Mouse (Mus musculus): ENCODE results near the gene Hist1h4k. TPM values are rescaled to one million over a fixed set of nuclear protein-coding genes. Genes with fewer than 3 reads are reported as not detected.

Hist1h4k gene
- total and polyA plus RNA-seq, 3 experiments, result 19.1 to 3,283 TPM; not detected in 1

DNA sequence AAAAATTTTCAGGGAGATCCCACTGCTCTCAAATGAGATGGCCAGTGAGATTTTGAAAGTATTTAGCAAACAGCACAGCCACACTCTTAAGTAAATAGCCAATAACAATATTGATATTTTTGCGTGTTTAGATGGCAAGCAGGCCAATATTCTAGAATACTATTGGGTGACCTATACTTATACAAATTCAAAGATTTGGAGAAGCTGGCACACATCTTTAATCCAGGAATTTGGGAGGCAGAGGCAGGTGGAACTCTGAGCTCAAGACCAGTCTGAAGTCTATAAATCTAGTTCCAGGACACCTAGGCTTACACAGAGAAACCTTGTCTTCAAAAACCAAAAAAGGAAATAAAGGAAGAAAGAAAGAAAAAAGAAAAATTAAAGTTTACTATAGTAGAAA is 31.3 kb upstream of the Hist1h4k start (continued):
- no peak for TF ChIP-seq MEF2A (IDR thresholded peaks at IDR 0.05; ENCODE audit: extremely low read depth, insufficient replicate concordance, low read depth, low read length, poor library complexity, severe bottlenecking)
- TF ChIP-seq MAX (IDR thresholded peaks at IDR 0.05; ENCODE audit: low read length), result no peak
- no peak for TF ChIP-seq ZMIZ1 (IDR thresholded peaks at IDR 0.05; ENCODE audit: low read depth, low read length)
- TF ChIP-seq SMC3 (IDR thresholded peaks at IDR 0.05; ENCODE audit: low read depth, low read length), result no peak
- no peak for TF ChIP-seq NELFE (IDR thresholded peaks at IDR 0.05; ENCODE audit: low read depth, low read length)
- TF ChIP-seq MXI1 (IDR thresholded peaks at IDR 0.05; ENCODE audit: low read depth, low read length), result no peak

DNA sequence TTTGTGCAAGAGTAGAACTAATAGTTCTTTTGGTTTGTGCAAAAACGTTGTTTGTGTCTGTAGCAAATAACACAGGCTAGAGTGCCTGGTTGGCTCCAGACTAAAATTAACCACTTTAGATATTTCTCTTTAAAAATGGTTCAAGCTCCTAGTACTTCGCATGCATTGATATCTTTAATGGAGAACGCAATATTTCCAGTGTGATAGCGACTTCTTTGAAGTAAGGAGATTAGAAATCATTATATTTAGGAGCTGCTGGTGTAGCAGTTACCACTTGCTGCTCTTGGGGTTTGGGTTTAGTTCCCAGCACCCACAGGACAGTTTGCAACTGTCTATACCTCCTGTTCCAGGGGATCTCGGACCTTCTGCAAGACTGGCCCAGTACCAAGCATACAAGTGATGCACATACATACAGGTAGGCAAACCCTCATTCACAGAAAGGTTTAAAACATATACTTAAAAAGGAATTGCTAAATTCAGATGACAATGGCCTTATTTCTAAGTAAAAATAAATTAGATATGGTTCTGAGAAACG is 30.8 kb upstream of the Hist1h4k start:
- peak overlapping the region; percentile 93 for H3K9ac ChIP-seq (ENCODE audit: control insufficient read depth, low read depth, low read length, poor library complexity, severe bottlenecking)
- peak; percentile 77 for DNase-seq (ENCODE audit: low read depth, low spot score)
- peaks cover 0 to 38% of the 10 kb centered on the region in 2 experiments; a peak in 2 of 4 replicates for H3K36me3 ChIP-seq (ENCODE audit: control insufficient read depth in 1 of 2, insufficient read depth in 2 of 2, low read length in 2 of 2)
- H3K79me2 ChIP-seq (ENCODE audit: control insufficient read depth, insufficient read depth, low read length, poor library complexity), result peaks cover 8% of the 10 kb centered on the region; the same call in 1 of the 2 replicates
- H3K9me3 ChIP-seq (replicated peaks; ENCODE audit: insufficient read depth, low read length), result no peaks in the 10 kb centered on the region
- TF ChIP-seq USF2 (IDR thresholded peaks at IDR 0.05; ENCODE audit: borderline replicate concordance in 1 of 2, insufficient read depth in 1 of 2, low read depth in 1 of 2, low read length in 2 of 2), result no peak
- TF ChIP-seq BHLHE40 (IDR thresholded peaks at IDR 0.05; ENCODE audit: borderline replicate concordance, low read depth, low read length), result no peak
- TF ChIP-seq CHD1 (IDR thresholded peaks at IDR 0.05; ENCODE audit: low read depth, low read length), result no peak
- TF ChIP-seq GABPA (IDR thresholded peaks at IDR 0.05; ENCODE audit: low read depth, low read length), result no peak
- TF ChIP-seq ELF1 (IDR thresholded peaks at IDR 0.05; ENCODE audit: low read depth, low read length), result no peak
- no peak for TF ChIP-seq MAFK (IDR thresholded peaks at IDR 0.05; ENCODE audit: borderline replicate concordance, low read depth, low read length)
- no peak for TF ChIP-seq SMC3 (IDR thresholded peaks at IDR 0.05; ENCODE audit: low read depth, low read length)
- TF ChIP-seq NELFE (IDR thresholded peaks at IDR 0.05; ENCODE audit: low read depth, low read length), result no peak
- TF ChIP-seq POLR2AphosphoS2 (IDR thresholded peaks at IDR 0.05; ENCODE audit: low read length), result no peak
- no peak for TF ChIP-seq MYB (IDR thresholded peaks at IDR 0.05; ENCODE audit: low read depth, low read length)
- no peak for TF ChIP-seq MYC (IDR thresholded peaks at IDR 0.05; ENCODE audit: low read depth, low read length)
- no peak for TF ChIP-seq E2F4 (IDR thresholded peaks at IDR 0.05; ENCODE audit: borderline replicate concordance, low read depth, low read length)
- no peak for TF ChIP-seq MEF2A (IDR thresholded peaks at IDR 0.05; ENCODE audit: extremely low read depth, insufficient replicate concordance, low read depth, low read length, poor library complexity, severe bottlenecking)
- TF ChIP-seq NRF1 (IDR thresholded peaks at IDR 0.05; ENCODE audit: insufficient read depth, low read depth, low read length, poor library complexity, severe bottlenecking), result no peak
- H3K4me1 ChIP-seq (ENCODE audit: control insufficient read depth in 1 of 2, insufficient read depth in 2 of 2, low read length in 2 of 2), result peaks cover 0 to 15% of the 10 kb centered on the region in 2 experiments; a peak in 2 of 4 replicates
- H3K27me3 ChIP-seq (ENCODE audit: control insufficient read depth in 1 of 2, insufficient read depth in 2 of 2, low read length in 2 of 2), result no peaks in the 10 kb centered on the region
- H3K27ac ChIP-seq (ENCODE audit: control insufficient read depth, low read depth, low read length), result peak overlapping the region; percentile 99
- H3K4me3 ChIP-seq (ENCODE audit: control insufficient read depth in 1 of 2, insufficient read depth in 1 of 2, low read depth in 2 of 2, low read length in 2 of 2), result peak overlapping the region; percentile 17 to 64
